Mouse (Mus musculus) small intestine, adult 2 months (tissue): ENCODE measurements around the gene B4galt2.

Experiments
- CTCF ChIP-seq: fragments of 200-500 bp; IDR thresholded peaks from 2 replicates; pipeline ENCODE4 v1.5.1; 2012; ENCODE audit warnings: low read depth, mild to moderate bottlenecking, control low read depth, inconsistent platforms, low read length, moderate library complexity, mixed read lengths; ENCODE audit not compliant: insufficient replicate concordance, insufficient read length; ENCODE audit errors: extremely low read depth
- POLR2A ChIP-seq: fragments of 200-500 bp; IDR thresholded peaks from 2 replicates; pipeline ENCODE4 v1.6.1; 2012; ENCODE audit warnings: low read depth, mild to moderate bottlenecking, control low read depth, inconsistent platforms, low read length, moderate library complexity

GRCm38 (mm10) chr4:117926545-117927482 lies 43.5 kb upstream of the B4galt2 start:
- TF ChIP-seq POLR2A: no peak
- TF ChIP-seq CTCF: peak; percentile 3; the same call in 1 of the 2 replicates
